Mouse (Mus musculus) stomach, postnatal 0 days (tissue): ENCODE results near the gene Skap2.

Source experiments
- CTCF ChIP-seq: IDR thresholded peaks from 2 replicates; pipeline ENCODE4 v1.5.1; 2016; ENCODE audit warnings: antibody characterized with exemption, low read depth, mild to moderate bottlenecking, moderate library complexity
- EP300 ChIP-seq: optimal IDR thresholded peaks from 2 replicates; pipeline ENCODE3; 2016; ENCODE audit warnings: antibody characterized with exemption

GRCm38 (mm10) chr6:52011559-52012408 is 565 bp downstream of the Skap2 start:
- no peak for TF ChIP-seq CTCF
- TF ChIP-seq EP300: no peak
